Mouse (Mus musculus): ENCODE data around the gene Vamp8. TPM values are rescaled to one million over a fixed set of nuclear protein-coding genes. Genes with fewer than 3 reads are reported as not detected.

Gene Vamp8
- total RNA-seq, 2 experiments from 2014 or later = 50.4 to 58.0 TPM

GRCm38 (mm10) chr6:72419806-72420205, 29.3 kb upstream of the Vamp8 start:
- TF ChIP-seq CTCF (IDR thresholded peaks at IDR 0.05) = no peak
- no peak overlapping the region for H3K27ac ChIP-seq
- H3K4me3 ChIP-seq = no peak overlapping the region
- DNase-seq = no peak
- intact Hi-C loops (cut with DNase I) = no loop called here

GRCm38 (mm10) chr6:72418279-72418678, 27.8 kb upstream of the Vamp8 start:
- Histone ChIP-seq H3K27ac (no peak overlapping the region), H3K4me3 (no peak overlapping the region)
- DNase-seq = no peak
- intact Hi-C loops (cut with DNase I) = no loop called here
- no peak for TF ChIP-seq CTCF (IDR thresholded peaks at IDR 0.05)

GRCm38 (mm10) chr6:72415964-72416772, 25.7 kb upstream of the Vamp8 start:
- no peak overlapping the region for H3K27ac ChIP-seq
- no peak for TF ChIP-seq CTCF (IDR thresholded peaks at IDR 0.05)
- no peak overlapping the region for H3K4me3 ChIP-seq
- peak; percentile 3 for DNase-seq
- intact Hi-C loops (cut with DNase I) = no loop called here

GRCm38 (mm10) chr6:72415181-72415580, 24.7 kb upstream of the Vamp8 start:
- intact Hi-C loops (cut with DNase I) = no loop called here
- DNase-seq = no peak
- Histone ChIP-seq H3K27ac (no peak overlapping the region), H3K4me3 (peak overlapping the region; percentile 82)
- no peak for TF ChIP-seq CTCF (IDR thresholded peaks at IDR 0.05)

- peak; percentile 97 for DNase-seq
- Histone ChIP-seq H3K4me3 (peak within 1 kb of the TSS; percentile 82), H3K27ac (peak within 1 kb of the TSS; percentile 92)
- intact Hi-C loops (cut with DNase I) = no loop called here
- no peak for TF ChIP-seq CTCF (IDR thresholded peaks at IDR 0.05)
These were observed 23.7 kb upstream of the Vamp8 start, which contains the start of gene Ggcx for GRCm38 (mm10) chr6:72414076-72414756. TSS of gene Ggcx (plus strand) at chr6:72414308.

- no peak for TF ChIP-seq CTCF (IDR thresholded peaks at IDR 0.05)
- Histone ChIP-seq H3K27ac (no peak overlapping the region), H3K4me3 (no peak overlapping the region)
- no peak for DNase-seq
- intact Hi-C loops (cut with DNase I) = no loop called here
These were observed 20.0 kb upstream of the Vamp8 start for GRCm38 (mm10) chr6:72410518-72410917.

GRCm38 (mm10) chr6:72410003-72410402, 19.5 kb upstream of the Vamp8 start:
- intact Hi-C loops (cut with DNase I) = no loop called here
- no peak for TF ChIP-seq CTCF (IDR thresholded peaks at IDR 0.05)
- no peak for DNase-seq
- H3K27ac ChIP-seq = no peak overlapping the region
- H3K4me3 ChIP-seq = no peak overlapping the region

GRCm38 (mm10) chr6:72409567-72409966, 19.1 kb upstream of the Vamp8 start:
- no peak overlapping the region for H3K4me3 ChIP-seq
- DNase-seq = peak; percentile 64
- TF ChIP-seq CTCF (IDR thresholded peaks at IDR 0.05) = peak; percentile 70
- H3K27ac ChIP-seq = no peak overlapping the region
- intact Hi-C loops (cut with DNase I) = loop anchor here (5.0 to 10.0 kb wide), 2 partner anchors 127 to 225 kb away; no protein-coding TSS in a partner anchor

GRCm38 (mm10) chr6:72407119-72407518, 16.6 kb upstream of the Vamp8 start:
- H3K4me3 ChIP-seq = no peak overlapping the region
- peak; percentile 87 for TF ChIP-seq CTCF (IDR thresholded peaks at IDR 0.05)
- no peak overlapping the region for H3K27ac ChIP-seq
- intact Hi-C loops (cut with DNase I) = loop anchor here (5.0 to 10.0 kb wide), 2 partner anchors 125 to 222 kb away; no protein-coding TSS in a partner anchor
- peak; percentile 85 for DNase-seq

GRCm38 (mm10) chr6:72405356-72405755, 14.9 kb upstream of the Vamp8 start:
- no peak for TF ChIP-seq CTCF (IDR thresholded peaks at IDR 0.05)
- H3K4me3 ChIP-seq = no peak overlapping the region
- intact Hi-C loops (cut with DNase I) = loop anchor here (5.0 to 10.0 kb wide), 2 partner anchors 123 to 221 kb away; no protein-coding TSS in a partner anchor
- no peak for DNase-seq
- no peak overlapping the region for H3K27ac ChIP-seq

- DNase-seq = peak; percentile 81
- no peak overlapping the region for H3K4me3 ChIP-seq
- intact Hi-C loops (cut with DNase I) = loop anchor here (2.0 to 10.0 kb wide), 2 partner anchors 39 to 217 kb away; no protein-coding TSS in a partner anchor
- no peak overlapping the region for H3K27ac ChIP-seq
- TF ChIP-seq CTCF (IDR thresholded peaks at IDR 0.05) = peak; percentile 93
These were observed 11.4 kb upstream of the Vamp8 start for GRCm38 (mm10) chr6:72401875-72402274.

GRCm38 (mm10) chr6:72399967-72400366, 9.5 kb upstream of the Vamp8 start:
- intact Hi-C loops (cut with DNase I) = loop anchor here (10.0 kb wide), 1 partner anchor 215 kb away; no protein-coding TSS in a partner anchor
- no peak overlapping the region for H3K4me3 ChIP-seq
- no peak for DNase-seq
- no peak for TF ChIP-seq CTCF (IDR thresholded peaks at IDR 0.05)
- no peak overlapping the region for H3K27ac ChIP-seq

GRCm38 (mm10) chr6:72396837-72397251, 6.3 kb upstream of the Vamp8 start:
- no peak overlapping the region for H3K4me3 ChIP-seq
- no peak overlapping the region for H3K27ac ChIP-seq
- DNase-seq = no peak
- TF ChIP-seq CTCF (IDR thresholded peaks at IDR 0.05) = no peak
- intact Hi-C loops (cut with DNase I) = no loop called here
